Mouse (Mus musculus) liver, embryonic 14.5 days (tissue): Measurements from ENCODE around the gene Selp.

ENCODE experiments used
- CTCF ChIP-seq: IDR thresholded peaks from 2 replicates; pipeline ENCODE4 v1.5.1; 2016; ENCODE audit warnings: antibody characterized with exemption, low read depth, control low read depth
- EP300 ChIP-seq: IDR thresholded peaks from 2 replicates; pipeline ENCODE4 v1.6.1; 2016; ENCODE audit warnings: antibody characterized with exemption, low read depth

GRCm38 (mm10) chr1:164098372-164098771 lies 16.7 kb upstream of the Selp start:
- TF ChIP-seq CTCF = no peak
- no peak for TF ChIP-seq EP300
